Mouse (Mus musculus): ENCODE results near the gene Tk2. TPM values are rescaled to one million over a fixed set of nuclear protein-coding genes. Genes with fewer than 3 reads are reported as not detected.
A peak's percentile ranks its signal among the peaks of the same experiment; 100 is the strongest.
"Not testable (repeated sequence)": the region's sequence is repeated elsewhere in the genome, so short reads cannot be mapped to it uniquely, and the experiment has no call there.

Tk2 gene
- 30.1 and 32.2 TPM in 2 replicates for polyA plus RNA-seq (2014; fragmentation: Nextera tagmentation; extraction: Ambion mirVana)

GRCm38 (mm10) chr8:104248276-104248675 lies at the start of gene Tk2:
TSS of gene Tk2 (minus strand) at chr8:104248558.
- peak; percentile 91 for DNase-seq (ENCODE audit: low spot score)
- WGBS: under 1% methylated on average over 28 of the region's 28 CpGs
- H3K27me3 ChIP-seq (ENCODE audit: control insufficient read depth, insufficient read depth, low read length): no peaks in the 10 kb centered on the region
- no peaks in the 10 kb centered on the region for H3K36me3 ChIP-seq (ENCODE audit: control insufficient read depth, insufficient read depth, low read length)
- H3K4me2 ChIP-seq (ENCODE audit: low read depth, low read length, severe bottlenecking): peak within 1 kb of the TSS; percentile 72
- H3K27ac ChIP-seq (ENCODE audit: low read depth, low read length): no peak within 1 kb of the TSS
- H3K4me3 ChIP-seq (ENCODE audit: low read depth, low read length): peak within 1 kb of the TSS; percentile 79
- H3K4me1 ChIP-seq (replicated peaks; ENCODE audit: control insufficient read depth, insufficient read depth, low read length): peaks cover 9% of the 10 kb centered on the region
- ATAC-seq (replicated peaks; ENCODE audit: low FRiP score): peak; percentile 88
- H3K9ac ChIP-seq (ENCODE audit: low read length): peak within 1 kb of the TSS; percentile 71
- no peaks in the 10 kb centered on the region for H3K9me3 ChIP-seq (ENCODE audit: control insufficient read depth, low read length)

GRCm38 (mm10) chr8:104294396-104294795 lies 46.0 kb upstream of the Tk2 start:
- Histone ChIP-seq H3K4me3 (ENCODE audit: low read depth, low read length) (no peak overlapping the region), H3K4me2 (ENCODE audit: low read depth, low read length, severe bottlenecking) (no peak overlapping the region), H3K36me3 (ENCODE audit: control insufficient read depth, insufficient read depth, low read length) (no peaks in the 10 kb centered on the region), H3K27me3 (ENCODE audit: control insufficient read depth, insufficient read depth, low read length) (no peaks in the 10 kb centered on the region), H3K4me1 (replicated peaks; ENCODE audit: control insufficient read depth, insufficient read depth, low read length) (no peaks in the 10 kb centered on the region), H3K9ac (ENCODE audit: low read length) (no peak overlapping the region), H3K27ac (ENCODE audit: low read depth, low read length) (no peak overlapping the region), H3K9me3 (ENCODE audit: control insufficient read depth, low read length) (no peaks in the 10 kb centered on the region)
- ATAC-seq (replicated peaks; ENCODE audit: low FRiP score) (no peak), DNase-seq (ENCODE audit: low spot score) (no peak)
- 79% methylated on average over 1 of the region's 1 CpGs for WGBS

GRCm38 (mm10) chr8:104293081-104293480 lies 44.7 kb upstream of the Tk2 start, which contains the start of gene Cmtm2a:
TSS of gene Cmtm2a (minus strand) at chr8:104293181.
- WGBS: 95% methylated on average over 12 of the region's 12 CpGs
- ATAC-seq (replicated peaks; ENCODE audit: low FRiP score); H3K27me3 ChIP-seq (ENCODE audit: control insufficient read depth, insufficient read depth, low read length); H3K27ac ChIP-seq (ENCODE audit: low read depth, low read length); H3K4me1 ChIP-seq (replicated peaks; ENCODE audit: control insufficient read depth, insufficient read depth, low read length); DNase-seq (ENCODE audit: low spot score); H3K9me3 ChIP-seq (ENCODE audit: control insufficient read depth, low read length); H3K36me3 ChIP-seq (ENCODE audit: control insufficient read depth, insufficient read depth, low read length); H3K4me2 ChIP-seq (ENCODE audit: low read depth, low read length, severe bottlenecking); H3K9ac ChIP-seq (ENCODE audit: low read length); H3K4me3 ChIP-seq (ENCODE audit: low read depth, low read length): not testable (repeated sequence)

- DNase-seq (ENCODE audit: low spot score) (no peak), ATAC-seq (replicated peaks; ENCODE audit: low FRiP score) (no peak)
- WGBS: 93% methylated on average over 6 of the region's 6 CpGs
- Histone ChIP-seq H3K4me1 (replicated peaks; ENCODE audit: control insufficient read depth, insufficient read depth, low read length) (no peaks in the 10 kb centered on the region), H3K9ac (ENCODE audit: low read length) (no peak overlapping the region), H3K9me3 (ENCODE audit: control insufficient read depth, low read length) (no peaks in the 10 kb centered on the region), H3K4me3 (ENCODE audit: low read depth, low read length) (no peak overlapping the region), H3K4me2 (ENCODE audit: low read depth, low read length, severe bottlenecking) (no peak overlapping the region), H3K27me3 (ENCODE audit: control insufficient read depth, insufficient read depth, low read length) (no peaks in the 10 kb centered on the region), H3K27ac (ENCODE audit: low read depth, low read length) (no peak overlapping the region), H3K36me3 (ENCODE audit: control insufficient read depth, insufficient read depth, low read length) (no peaks in the 10 kb centered on the region)
Measured at GRCm38 (mm10) chr8:104268937-104269440, 20.6 kb upstream of the Tk2 start.

GRCm38 (mm10) chr8:104268368-104268767 lies 20.0 kb upstream of the Tk2 start:
- H3K4me3 ChIP-seq (ENCODE audit: low read depth, low read length): no peak overlapping the region
- DNase-seq (ENCODE audit: low spot score) (no peak), ATAC-seq (replicated peaks; ENCODE audit: low FRiP score) (no peak)
- no peaks in the 10 kb centered on the region for H3K9me3 ChIP-seq (ENCODE audit: control insufficient read depth, low read length)
- H3K9ac ChIP-seq (ENCODE audit: low read length): no peak overlapping the region
- no peak overlapping the region for H3K27ac ChIP-seq (ENCODE audit: low read depth, low read length)
- no peaks in the 10 kb centered on the region for H3K27me3 ChIP-seq (ENCODE audit: control insufficient read depth, insufficient read depth, low read length)
- H3K4me2 ChIP-seq (ENCODE audit: low read depth, low read length, severe bottlenecking): no peak overlapping the region
- no peaks in the 10 kb centered on the region for H3K4me1 ChIP-seq (replicated peaks; ENCODE audit: control insufficient read depth, insufficient read depth, low read length)
- peaks cover 2% of the 10 kb centered on the region; the same call in 1 of the 2 replicates for H3K36me3 ChIP-seq (ENCODE audit: control insufficient read depth, insufficient read depth, low read length)

- H3K4me1 ChIP-seq (replicated peaks; ENCODE audit: control insufficient read depth, insufficient read depth, low read length); H3K9me3 ChIP-seq (ENCODE audit: control insufficient read depth, low read length); H3K27ac ChIP-seq (ENCODE audit: low read depth, low read length); H3K9ac ChIP-seq (ENCODE audit: low read length); H3K4me2 ChIP-seq (ENCODE audit: low read depth, low read length, severe bottlenecking); H3K4me3 ChIP-seq (ENCODE audit: low read depth, low read length); H3K27me3 ChIP-seq (ENCODE audit: control insufficient read depth, insufficient read depth, low read length); DNase-seq (ENCODE audit: low spot score); ATAC-seq (replicated peaks; ENCODE audit: low FRiP score); H3K36me3 ChIP-seq (ENCODE audit: control insufficient read depth, insufficient read depth, low read length): not testable (repeated sequence)
- WGBS: 95% methylated on average over 22 of the region's 22 CpGs
Measured at GRCm38 (mm10) chr8:104264271-104264935, 16.0 kb upstream of the Tk2 start.

- not testable (repeated sequence) for H3K4me1 ChIP-seq (replicated peaks; ENCODE audit: control insufficient read depth, insufficient read depth, low read length); H3K9me3 ChIP-seq (ENCODE audit: control insufficient read depth, low read length); H3K9ac ChIP-seq (ENCODE audit: low read length); H3K27ac ChIP-seq (ENCODE audit: low read depth, low read length); DNase-seq (ENCODE audit: low spot score); H3K27me3 ChIP-seq (ENCODE audit: control insufficient read depth, insufficient read depth, low read length); H3K4me2 ChIP-seq (ENCODE audit: low read depth, low read length, severe bottlenecking); H3K4me3 ChIP-seq (ENCODE audit: low read depth, low read length); ATAC-seq (replicated peaks; ENCODE audit: low FRiP score)
- WGBS: 96% methylated on average over 5 of the region's 5 CpGs
- H3K36me3 ChIP-seq (ENCODE audit: control insufficient read depth, insufficient read depth, low read length): peaks cover 11% of the 10 kb centered on the region
Measured at GRCm38 (mm10) chr8:104261802-104262201, 13.4 kb upstream of the Tk2 start.

- H3K9ac ChIP-seq (ENCODE audit: low read length): no peak overlapping the region
- H3K36me3 ChIP-seq (ENCODE audit: control insufficient read depth, insufficient read depth, low read length): peaks cover 3% of the 10 kb centered on the region
- H3K4me2 ChIP-seq (ENCODE audit: low read depth, low read length, severe bottlenecking): no peak overlapping the region
- ATAC-seq (replicated peaks; ENCODE audit: low FRiP score) (no peak), DNase-seq (ENCODE audit: low spot score) (no peak)
- WGBS: 81% methylated on average over 3 of the region's 3 CpGs
- no peaks in the 10 kb centered on the region for H3K27me3 ChIP-seq (ENCODE audit: control insufficient read depth, insufficient read depth, low read length)
- H3K9me3 ChIP-seq (ENCODE audit: control insufficient read depth, low read length): no peaks in the 10 kb centered on the region
- no peak overlapping the region for H3K27ac ChIP-seq (ENCODE audit: low read depth, low read length)
- no peak overlapping the region for H3K4me3 ChIP-seq (ENCODE audit: low read depth, low read length)
- peaks cover 5% of the 10 kb centered on the region; the same call in 1 of the 2 replicates for H3K4me1 ChIP-seq (replicated peaks; ENCODE audit: control insufficient read depth, insufficient read depth, low read length)
Measured at GRCm38 (mm10) chr8:104253016-104253415, 4.7 kb upstream of the Tk2 start.

- ATAC-seq (replicated peaks; ENCODE audit: low FRiP score) (peak; percentile 19), DNase-seq (ENCODE audit: low spot score) (no peak)
- Histone ChIP-seq H3K36me3 (ENCODE audit: control insufficient read depth, insufficient read depth, low read length) (no peaks in the 10 kb centered on the region), H3K4me2 (ENCODE audit: low read depth, low read length, severe bottlenecking) (peak overlapping the region; percentile 81), H3K27ac (ENCODE audit: low read depth, low read length) (no peak overlapping the region), H3K4me3 (ENCODE audit: low read depth, low read length) (peak overlapping the region; percentile 58), H3K9ac (ENCODE audit: low read length) (peak overlapping the region; percentile 74), H3K9me3 (ENCODE audit: control insufficient read depth, low read length) (no peaks in the 10 kb centered on the region), H3K4me1 (replicated peaks; ENCODE audit: control insufficient read depth, insufficient read depth, low read length) (peaks cover 9% of the 10 kb centered on the region), H3K27me3 (ENCODE audit: control insufficient read depth, insufficient read depth, low read length) (no peaks in the 10 kb centered on the region)
- 0% methylated on average over 7 of the region's 7 CpGs for WGBS
Measured at GRCm38 (mm10) chr8:104251461-104251860, 3.1 kb upstream of the Tk2 start.
